In genomic region chr5:126706701-126707100, GRCm38 (mm10) we compare ENCODE assay signal across 30 mouse cellular contexts.
"Had no signal": no experiment of that assay in that cellular context is flagged by ENCODE, and none has a peak within 500 bp of the region (broad histone marks: within the 10 kb centered on the region; RNA-seq: fewer than 3 reads in every experiment).

No protein-coding gene starts in this region.

- H3K27ac ChIP-seq: heart, adult 2 months; heart, embryonic 10.5 days; heart, embryonic 13.5 days; heart, embryonic 15.5 days; hindbrain, embryonic 10.5 days; hindbrain, embryonic 12.5 days; hindbrain, embryonic 13.5 days; hindbrain, embryonic 14.5 days; hindbrain, embryonic 15.5 days; hindbrain, postnatal 0 days; intestine, embryonic 15.5 days; kidney, embryonic 15.5 days; kidney, postnatal 0 days; left cerebral cortex, adult 2 months had no signal

- H3K36me3 ChIP-seq: heart, embryonic 10.5 days; heart, embryonic 12.5 days; heart, embryonic 13.5 days; heart, embryonic 15.5 days; hindbrain, embryonic 10.5 days; hindbrain, embryonic 12.5 days; hindbrain, embryonic 13.5 days; hindbrain, embryonic 15.5 days; intestine, embryonic 15.5 days; kidney, embryonic 15.5 days had no signal

- H3K27me3 ChIP-seq: heart, embryonic 15.5 days; hindbrain, embryonic 15.5 days; intestine, embryonic 15.5 days; kidney, embryonic 15.5 days had no signal

- H3K4me1 ChIP-seq: heart, embryonic 10.5 days; heart, embryonic 12.5 days; heart, embryonic 13.5 days; heart, embryonic 15.5 days; hindbrain, embryonic 12.5 days; hindbrain, embryonic 15.5 days; intestine, embryonic 15.5 days had no signal

- DNase-seq: heart, adult 2 months; heart, postnatal 10 days; heart, postnatal 14 days; heart, postnatal 36 days; heart, postnatal 4 days; kidney, adult 11 months; kidney, adult 18-20 months; kidney, adult 2 months; kidney, adult 8-10 months; kidney, adult 9 months; kidney, postnatal 10 days; kidney, postnatal 14 days; kidney, postnatal 25 days; kidney, postnatal 36 days; kidney, postnatal 4 days; layer of hippocampus, postnatal 36 days had no signal

- H3K4me3 ChIP-seq: heart, adult 2 months; heart, embryonic 10.5 days; heart, embryonic 12.5 days; heart, embryonic 13.5 days; heart, embryonic 15.5 days; hindbrain, embryonic 10.5 days; hindbrain, embryonic 12.5 days; hindbrain, embryonic 13.5 days; hindbrain, embryonic 15.5 days; intestine, embryonic 15.5 days; kidney, embryonic 15.5 days; left cerebral cortex, adult 2 months had no signal
